Mouse (Mus musculus): ENCODE measurements around the gene Gon7. TPM values are rescaled to one million over a fixed set of nuclear protein-coding genes. Genes with fewer than 3 reads are reported as not detected.

The Gon7 gene
- total RNA-seq, 2 experiments from 2014 or later = 15.8 to 18.1 TPM

GRCm38 (mm10) chr12:102703921-102704408, 53.6 kb downstream of the Gon7 start:
- intact Hi-C loops (cut with DNase I) = loop anchor here (2.0 to 5.0 kb wide), 3 partner anchors 51 to 177 kb away; no protein-coding TSS in a partner anchor
- Histone ChIP-seq H3K4me3 (peak overlapping the region; percentile 80), H3K27ac (peak overlapping the region; percentile 88)
- TF ChIP-seq CTCF (IDR thresholded peaks at IDR 0.05) = no peak
- DNase-seq (ENCODE audit: extremely low spot score in 1 of 2, low spot score in 2 of 2) = no peak

GRCm38 (mm10) chr12:102703441-102703840, 54.2 kb downstream of the Gon7 start:
- DNase-seq (ENCODE audit: extremely low spot score in 1 of 2, low spot score in 2 of 2) = no peak
- intact Hi-C loops (cut with DNase I) = loop anchor here (2.0 to 5.0 kb wide), 2 partner anchors 51 to 176 kb away; no protein-coding TSS in a partner anchor
- Histone ChIP-seq H3K4me3 (peak overlapping the region; percentile 80), H3K27ac (peak overlapping the region; percentile 88)
- TF ChIP-seq CTCF (IDR thresholded peaks at IDR 0.05) = no peak

Other genes with a start within 250 kb of the Gon7 start
- 100 to 1,000 TPM; 176 to 177 TPM for gene Chga, start 202.8 kb downstream of the Gon7 start, total RNA-seq (2021)
- 10 to 100 TPM; 52.3 to 54.9 TPM for gene Itpk1, start 52.9 kb downstream of the Gon7 start, total RNA-seq (2021)
- gene Moap1, start 14.1 kb downstream of the Gon7 start, total RNA-seq (2021) = 10 to 100 TPM; 24.4 to 33.8 TPM
- gene Tmem251, start 14.0 kb downstream of the Gon7 start, total RNA-seq (2021) = 1 to 10 TPM; 5.6 to 5.7 TPM
- gene Gm28051, start within 50 bp of the Gon7 start, total RNA-seq (2021) = not detected
- gene Ubr7, start 164 bp upstream of the Gon7 start, total RNA-seq (2021) = 10 to 100 TPM; 30.9 to 32.0 TPM
- gene Gm20604, start 869 bp upstream of the Gon7 start, total RNA-seq (2021) = 10 to 100 TPM; 18.1 to 20.3 TPM
- 10 to 100 TPM; 19.1 to 20.8 TPM for gene Btbd7, start 120.7 kb upstream of the Gon7 start, total RNA-seq (2021)
- not detected for gene Cox8c, start 141.5 kb upstream of the Gon7 start, total RNA-seq (2021)
- 10 to 100 TPM; 60.8 to 66.7 TPM for gene Unc79, start 191.1 kb upstream of the Gon7 start, total RNA-seq (2021)

Data from left cerebral cortex, adult 2 months (tissue).